Mouse (Mus musculus) CH12.LX (cell line): ENCODE measurements around the gene Rbp4.

Experiments
- CHD1 ChIP-seq: IDR thresholded peaks from 2 replicates; pipeline ENCODE4 v1.6.1; 2012; ENCODE audit warnings: low read depth, low read length, improper control_type of control experiment, inconsistent platforms
- CHD2 ChIP-seq: IDR thresholded peaks from 2 replicates; pipeline ENCODE4 v1.6.1; 2011; ENCODE audit warnings: low read length, improper control_type of control experiment
- CTCF ChIP-seq, 2 experiments: IDR thresholded peaks in 1 of 2; conservative IDR thresholded peaks in 1 of 2; 2 replicates each; pipeline ENCODE4 v1.5.1; 2011 to 2012; ENCODE audit warnings: low read depth in 2 of 2, low read length in 2 of 2, improper control_type of control experiment in 1 of 2, inconsistent platforms in 1 of 2, mild to moderate bottlenecking in 1 of 2, moderate library complexity in 1 of 2
- E2F4 ChIP-seq: IDR thresholded peaks from 2 replicates; pipeline ENCODE4 v1.6.1; 2011; ENCODE audit warnings: low read depth, low read length, improper control_type of control experiment; ENCODE audit not compliant: insufficient replicate concordance
- EP300 ChIP-seq: IDR thresholded peaks from 2 replicates; pipeline ENCODE4 v1.6.1; 2011; ENCODE audit warnings: low read length, improper control_type of control experiment
- KAT2A ChIP-seq: IDR thresholded peaks from 2 replicates; pipeline ENCODE4 v1.6.1; 2012; ENCODE audit warnings: low read length, improper control_type of control experiment, inconsistent platforms; ENCODE audit not compliant: insufficient replicate concordance
- MAX ChIP-seq: IDR thresholded peaks from 2 replicates; pipeline ENCODE4 v1.6.1; 2011; ENCODE audit warnings: low read length, improper control_type of control experiment
- MAZ ChIP-seq: IDR thresholded peaks from 2 replicates; pipeline ENCODE4 v1.6.1; 2012; ENCODE audit warnings: low read depth, mild to moderate bottlenecking, inconsistent platforms, low read length, improper control_type of control experiment, moderate library complexity
- MXI1 ChIP-seq: IDR thresholded peaks from 2 replicates; pipeline ENCODE4 v1.6.1; 2011; ENCODE audit warnings: mild to moderate bottlenecking, low read depth, low read length, improper control_type of control experiment
- USF1 ChIP-seq: IDR thresholded peaks from 2 replicates; pipeline ENCODE4 v1.6.1; 2014; ENCODE audit warnings: low read depth, mild to moderate bottlenecking, inconsistent platforms, low read length, improper control_type of control experiment
- ZC3H11A ChIP-seq: IDR thresholded peaks from 2 replicates; pipeline ENCODE4 v1.6.1; 2012; ENCODE audit warnings: low read depth, mild to moderate bottlenecking, inconsistent platforms, low read length, improper control_type of control experiment
- ZNF384 ChIP-seq: IDR thresholded peaks from 2 replicates; pipeline ENCODE4 v1.6.1; 2012; ENCODE audit warnings: low read depth, low read length, improper control_type of control experiment, inconsistent platforms

DNA sequence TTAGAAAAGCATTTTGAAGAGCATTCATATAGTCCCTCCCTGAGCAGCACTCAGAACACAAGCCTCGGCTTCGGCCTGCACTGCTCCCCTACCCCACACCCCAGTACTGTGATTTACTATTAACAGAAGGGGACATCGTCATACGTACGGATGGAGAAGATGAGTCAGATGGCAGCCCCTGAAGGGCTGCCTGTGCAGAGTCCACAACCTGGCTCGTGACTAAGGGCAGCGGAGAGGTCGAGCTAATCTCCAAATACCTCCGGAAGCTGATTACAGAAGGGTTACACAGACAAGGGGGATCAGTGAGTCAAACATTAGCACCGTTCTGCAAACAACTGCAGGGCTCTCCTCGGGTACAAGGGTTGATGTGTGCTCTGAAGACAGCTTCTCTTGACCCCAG, 8.9 kb upstream of the Rbp4 start:
- TF ChIP-seq EP300 (no peak), KAT2A (no peak), CTCF (conservative IDR thresholded peaks at IDR 0.05 in 1 of 2, IDR thresholded peaks at IDR 0.05 in 1 of 2; ENCODE audit: low read depth in 2 of 2, low read length in 2 of 2) (no peak), E2F4 (no peak), MAX (no peak), USF1 (no peak), CHD2 (no peak), ZC3H11A (no peak), MXI1 (no peak), ZNF384 (no peak), CHD1 (no peak), MAZ (no peak)
